Mouse (Mus musculus) spleen, adult 2 months (tissue): Measurements from ENCODE around the gene Krtap21-1. TPM values are rescaled to one million over a fixed set of nuclear protein-coding genes. Genes with fewer than 3 reads are reported as not detected.

ENCODE experiments used
- DNase-seq, 2 experiments: peaks; one replicate each; pipeline versions ENCODE4 v3.0.0 to v3.0.0-alpha.2; 2012 to 2021; ENCODE audit warnings: low spot score in 2 of 2, low read depth in 1 of 2
- H3K27ac ChIP-seq: fragments of 200-500 bp; 2 replicates; pipeline ENCODE4 v1.5.1; 2012; ENCODE audit warnings: low read length, inconsistent platforms; ENCODE audit not compliant: insufficient read depth
- H3K27me3 ChIP-seq: fragments of 200-500 bp; 2 replicates; pipeline ENCODE4 v1.6.1; 2012; ENCODE audit warnings: mild to moderate bottlenecking, moderate library complexity, low read length, inconsistent platforms; ENCODE audit not compliant: control insufficient read depth, insufficient read depth
- H3K36me3 ChIP-seq: fragments of 200-500 bp; 2 replicates; pipeline ENCODE4 v1.6.1; 2012; ENCODE audit warnings: mild to moderate bottlenecking, low read length, inconsistent platforms; ENCODE audit not compliant: control insufficient read depth, insufficient read depth
- H3K4me1 ChIP-seq: fragments of 200-500 bp; 2 replicates; pipeline ENCODE4 v1.6.1; 2011; ENCODE audit warnings: inconsistent platforms; ENCODE audit not compliant: control insufficient read depth, insufficient read depth, insufficient read length
- H3K4me3 ChIP-seq: fragments of 200-500 bp; 2 replicates; pipeline ENCODE4 v1.5.1; 2011; ENCODE audit warnings: mild to moderate bottlenecking, inconsistent platforms; ENCODE audit not compliant: insufficient read depth, insufficient read length; ENCODE audit errors: extremely low read depth
- CTCF ChIP-seq: fragments of 200-500 bp; IDR thresholded peaks from 2 replicates; pipeline ENCODE4 v1.5.1; 2011; ENCODE audit warnings: mild to moderate bottlenecking, inconsistent platforms; ENCODE audit not compliant: insufficient read depth, insufficient read length, insufficient replicate concordance; ENCODE audit errors: extremely low read depth
- POLR2A ChIP-seq: fragments of 200-500 bp; IDR thresholded peaks from 2 replicates; pipeline ENCODE4 v1.6.1; 2011; ENCODE audit warnings: low read depth, low read length, inconsistent platforms
- WGBS: fragments of 180-500 bp; shearing (Covaris S2); methylation state at CpG from one replicate; pipeline ENCODE4 v1.1.7; 2018; 5-methylcytosine and 5-hydroxymethylcytosine counted together
- polyA plus RNA-seq: library from polyadenylated mRNA; depleted of rRNA; stranded (reverse); fragments of >200 nt; gene quantifications from 2 replicates; pipeline ENCODE4 v1.2.3, GENCODE M21; 2012; rRNA removed

Krtap21-1 gene
- polyA plus RNA-seq, result not detected in 2 replicates

- no peak for TF ChIP-seq POLR2A
- no peak for TF ChIP-seq CTCF
- no peak for DNase-seq
- H3K4me1 ChIP-seq, result no peaks in the 10 kb centered on the region
- H3K27me3 ChIP-seq, result no peaks in the 10 kb centered on the region
- no peak within 1 kb of the TSS for H3K4me3 ChIP-seq
- H3K27ac ChIP-seq, result no peak within 1 kb of the TSS
- no peaks in the 10 kb centered on the region for H3K36me3 ChIP-seq
- 74% methylated on average over 2 of the region's 2 CpGs for WGBS
Observed at GRCm38 (mm10) chr16:89403768-89404167, at the start of gene Krtap21-1. Krtap21-1 (minus strand) TSS chr16:89403868.

GRCm38 (mm10) chr16:89429586-89429985 is 25.9 kb upstream of the Krtap21-1 start:
- DNase-seq, result no peak
- 83% methylated on average over 2 of the region's 2 CpGs for WGBS
- H3K4me3 ChIP-seq, result no peak overlapping the region
- TF ChIP-seq CTCF (no peak), POLR2A (no peak)
- H3K27ac ChIP-seq, result no peak overlapping the region
- no peaks in the 10 kb centered on the region for H3K27me3 ChIP-seq
- no peaks in the 10 kb centered on the region for H3K36me3 ChIP-seq
- H3K4me1 ChIP-seq, result no peaks in the 10 kb centered on the region

GRCm38 (mm10) chr16:89425310-89425709 is 21.6 kb upstream of the Krtap21-1 start:
- TF ChIP-seq POLR2A (no peak), CTCF (no peak)
- Histone ChIP-seq H3K36me3 (no peaks in the 10 kb centered on the region), H3K4me1 (no peaks in the 10 kb centered on the region), H3K27ac (no peak overlapping the region), H3K4me3 (no peak overlapping the region), H3K27me3 (no peaks in the 10 kb centered on the region)
- WGBS, result 88% methylated on average over 5 of the region's 5 CpGs
- no peak for DNase-seq

GRCm38 (mm10) chr16:89420011-89420410 is 16.3 kb upstream of the Krtap21-1 start, which contains the start of gene Krtap6-2:
Krtap6-2 (minus strand) TSS chr16:89420111.
- Histone ChIP-seq H3K36me3 (no peaks in the 10 kb centered on the region), H3K4me3 (no peak within 1 kb of the TSS), H3K27me3 (no peaks in the 10 kb centered on the region), H3K4me1 (no peaks in the 10 kb centered on the region), H3K27ac (no peak within 1 kb of the TSS)
- 91% methylated on average over 3 of the region's 3 CpGs for WGBS
- no peak for DNase-seq
- TF ChIP-seq POLR2A (no peak), CTCF (no peak)

- no peaks in the 10 kb centered on the region for H3K27me3 ChIP-seq
- H3K4me3 ChIP-seq, result no peak overlapping the region
- no peaks in the 10 kb centered on the region for H3K4me1 ChIP-seq
- no peak for DNase-seq
- WGBS, result 80% methylated on average over 3 of the region's 3 CpGs
- no peaks in the 10 kb centered on the region for H3K36me3 ChIP-seq
- no peak for TF ChIP-seq POLR2A
- TF ChIP-seq CTCF, result no peak
- H3K27ac ChIP-seq, result no peak overlapping the region
Observed at GRCm38 (mm10) chr16:89416311-89416710, 12.6 kb upstream of the Krtap21-1 start.

GRCm38 (mm10) chr16:89410345-89411068 is 6.8 kb upstream of the Krtap21-1 start:
- DNase-seq, result no peak
- H3K27ac ChIP-seq, result no peak overlapping the region
- H3K27me3 ChIP-seq, result no peaks in the 10 kb centered on the region
- H3K4me1 ChIP-seq, result no peaks in the 10 kb centered on the region
- no peaks in the 10 kb centered on the region for H3K36me3 ChIP-seq
- TF ChIP-seq CTCF, result no peak
- no peak for TF ChIP-seq POLR2A
- 81% methylated on average over 5 of the region's 5 CpGs for WGBS
- H3K4me3 ChIP-seq, result no peak overlapping the region
